Mouse (Mus musculus) heart, adult 11 months (tissue): ENCODE measurements around the gene Olfr308.
"Not testable (repeated sequence)": the region's sequence is repeated elsewhere in the genome, so short reads cannot be mapped to it uniquely, and the experiment has no call there.

Experiments
- DNase-seq: peaks from one replicate; pipeline ENCODE4 v3.0.0; 2022

Olfr308 gene

DNA sequence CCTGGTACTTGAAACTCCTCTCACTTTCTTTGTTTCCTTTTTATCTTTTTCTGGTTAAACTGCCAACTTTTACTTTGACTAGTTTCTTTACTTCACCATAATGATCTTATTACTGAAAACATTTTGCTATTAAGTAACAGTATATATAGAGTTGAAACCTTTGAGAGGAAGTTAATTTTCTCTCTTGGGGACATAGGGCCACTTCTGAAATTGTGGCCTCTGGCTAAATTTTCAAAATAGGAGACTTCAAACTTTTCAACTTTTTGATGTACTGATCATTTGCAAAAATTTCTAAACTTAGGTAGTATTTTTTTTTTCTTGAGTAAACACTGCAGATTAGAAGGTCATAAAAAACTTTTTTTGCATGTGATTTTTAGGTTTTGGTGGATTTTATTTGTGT, at the start of gene Olfr308:
Gene Olfr308, minus strand, starts transcription at position 101 of the 400 bp plus-strand sequence.
- DNase-seq: no peak

DNA sequence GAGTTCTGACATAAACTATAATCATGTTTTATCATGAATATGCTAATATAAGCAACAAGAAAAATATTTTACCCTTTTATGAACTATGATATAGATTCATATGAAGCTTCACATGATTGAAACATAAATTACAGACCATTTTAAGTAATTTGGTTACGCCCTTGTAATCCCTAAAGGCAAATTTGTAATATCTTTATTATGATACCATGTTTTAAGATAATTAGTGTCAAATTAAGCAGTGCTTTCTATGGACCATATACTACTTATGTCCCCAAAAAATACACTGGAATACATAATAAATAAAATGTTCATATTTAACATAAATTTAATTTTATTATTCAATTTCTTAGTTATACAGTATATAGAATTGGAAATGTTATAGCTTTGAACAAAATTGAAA, 41.4 kb upstream of the Olfr308 start, which contains the start of gene Olfr305:
Gene Olfr305, minus strand, starts transcription at position 101 of the 400 bp plus-strand sequence.
- DNase-seq: no peak

DNA sequence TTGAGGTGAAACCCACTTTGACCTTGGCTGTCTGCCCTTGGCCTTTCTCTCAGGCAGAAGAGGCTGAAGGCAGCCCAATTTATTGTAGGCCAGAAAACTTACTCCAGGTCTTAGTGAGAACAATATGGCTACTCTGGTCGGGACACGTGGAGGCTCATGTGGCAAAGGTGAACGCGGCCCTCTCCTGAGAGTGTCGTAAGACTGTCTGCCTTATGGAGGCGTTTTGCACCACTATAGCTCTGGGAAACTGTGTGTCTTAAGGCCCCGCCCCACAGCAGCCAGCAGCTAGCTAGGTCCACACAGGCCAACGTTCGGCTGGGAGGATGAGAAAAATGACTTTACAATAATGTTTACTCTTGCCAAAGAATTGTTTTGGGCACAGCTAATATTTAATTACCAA, 20.9 kb upstream of the Olfr308 start:
- not testable (repeated sequence) for DNase-seq

DNA sequence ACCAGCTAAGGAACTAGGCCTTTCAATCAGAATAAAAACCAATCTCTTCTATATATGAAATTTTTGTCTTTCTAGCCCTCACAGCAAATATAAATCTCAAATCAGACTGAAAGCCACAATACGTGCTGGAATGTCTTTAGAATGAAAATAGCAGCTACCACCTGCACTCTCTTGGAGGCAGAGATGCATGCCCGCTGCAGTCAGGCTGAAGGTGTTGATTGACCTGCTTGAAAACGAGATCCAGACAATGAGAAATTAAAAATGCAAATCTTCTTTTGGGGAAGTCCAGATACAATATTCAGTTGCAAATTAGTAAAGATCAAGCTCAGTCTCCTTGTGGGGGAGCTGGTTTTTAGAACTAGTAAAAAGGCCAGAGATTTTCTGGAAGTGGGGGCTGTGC, 18.8 kb upstream of the Olfr308 start:
- DNase-seq: no peak

DNA sequence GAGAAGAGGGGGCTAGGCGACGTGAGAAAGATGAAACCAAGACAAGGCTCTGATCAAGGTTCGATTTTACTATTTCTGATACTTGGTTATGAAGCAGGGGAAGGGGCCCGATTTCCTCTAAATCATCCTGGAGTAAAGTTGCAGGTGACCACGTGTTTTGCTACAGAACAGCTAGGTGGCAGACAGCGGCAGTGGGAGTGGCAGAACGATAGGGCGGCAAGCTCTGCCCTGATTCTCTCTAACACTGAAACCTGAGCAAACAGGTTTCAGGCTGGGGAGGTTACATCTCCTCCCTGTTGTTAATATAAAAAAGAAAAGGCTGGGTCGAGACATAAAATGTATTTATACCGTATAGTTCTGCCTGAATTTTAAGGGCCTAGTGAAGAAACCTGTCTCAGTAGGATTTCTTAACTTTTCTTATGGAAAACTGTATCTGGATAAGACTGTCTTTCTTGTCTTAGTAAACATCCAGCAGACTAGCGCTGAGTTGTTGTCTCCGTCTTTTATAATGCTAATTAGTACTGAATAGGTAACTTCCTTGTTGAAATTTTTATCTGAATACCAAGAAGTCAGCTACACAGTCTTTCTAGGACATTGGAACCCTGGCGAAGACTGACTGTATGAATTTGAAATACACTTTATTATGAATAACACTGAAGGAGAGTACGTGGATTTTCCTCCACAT, 17.6 kb upstream of the Olfr308 start:
- DNase-seq: no peak

DNA sequence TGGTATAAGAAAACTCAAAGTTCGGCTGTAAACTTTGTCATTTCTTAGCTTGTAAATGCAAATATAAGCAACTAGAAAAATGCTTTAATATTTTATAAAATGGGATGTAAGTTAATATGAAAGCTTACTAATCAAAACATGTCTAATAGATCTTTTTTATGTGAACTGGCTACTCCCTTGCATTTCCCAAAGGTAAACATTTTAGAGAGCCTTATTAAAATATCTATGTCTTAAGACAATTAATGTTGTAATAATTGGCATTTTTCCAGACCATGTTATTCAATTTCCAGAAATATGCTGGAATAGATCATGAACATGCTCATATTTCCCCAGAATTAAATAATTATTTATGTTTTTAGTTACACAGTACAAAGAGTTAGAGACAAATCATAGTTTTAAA, 12.1 kb upstream of the Olfr308 start, which contains the start of gene Olfr307:
Gene Olfr307, minus strand, starts transcription at position 101 of the 400 bp plus-strand sequence.
- no peak for DNase-seq

DNA sequence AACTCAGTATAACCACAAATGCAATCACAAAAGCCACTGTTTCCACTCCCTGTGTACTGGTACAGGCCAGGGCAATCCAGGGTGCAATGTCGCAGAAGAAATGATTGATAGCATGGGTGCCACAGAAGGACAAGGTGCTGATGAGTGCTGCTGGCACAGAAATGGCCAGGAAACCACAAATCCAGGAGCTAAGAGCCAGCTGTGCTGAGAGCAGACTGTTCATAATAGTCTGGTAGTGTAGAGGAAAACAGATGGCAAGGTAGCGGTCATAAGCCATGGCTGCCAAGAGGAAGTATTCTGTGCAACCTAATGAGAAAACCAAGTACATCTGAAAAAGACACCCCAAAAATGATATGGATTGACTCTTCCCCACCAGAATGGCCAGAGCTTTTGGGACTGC, 4.1 kb downstream of the Olfr308 start:
- no peak for DNase-seq

DNA sequence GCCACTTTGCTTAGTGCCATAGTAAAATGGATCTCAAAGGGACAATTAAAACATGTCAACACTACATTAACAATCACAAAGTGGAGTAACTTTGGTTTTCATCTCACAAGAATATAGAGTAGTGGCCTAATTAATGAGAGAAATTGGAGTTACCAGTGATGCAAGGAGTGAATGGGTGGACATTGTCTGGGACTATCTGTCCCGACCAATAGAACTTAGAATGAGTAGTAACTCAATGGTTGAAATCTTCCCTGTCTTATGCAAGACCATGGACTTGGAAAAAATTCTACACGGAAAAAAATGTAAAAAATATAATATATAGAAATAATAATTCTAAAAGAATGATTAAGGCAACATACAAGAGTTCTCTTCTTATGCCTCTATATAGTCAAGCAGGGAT, 11.8 kb downstream of the Olfr308 start, which contains the start of gene Olfr309:
Gene Olfr309, minus strand, starts transcription at position 101 of the 400 bp plus-strand sequence.
- DNase-seq: no peak

DNA sequence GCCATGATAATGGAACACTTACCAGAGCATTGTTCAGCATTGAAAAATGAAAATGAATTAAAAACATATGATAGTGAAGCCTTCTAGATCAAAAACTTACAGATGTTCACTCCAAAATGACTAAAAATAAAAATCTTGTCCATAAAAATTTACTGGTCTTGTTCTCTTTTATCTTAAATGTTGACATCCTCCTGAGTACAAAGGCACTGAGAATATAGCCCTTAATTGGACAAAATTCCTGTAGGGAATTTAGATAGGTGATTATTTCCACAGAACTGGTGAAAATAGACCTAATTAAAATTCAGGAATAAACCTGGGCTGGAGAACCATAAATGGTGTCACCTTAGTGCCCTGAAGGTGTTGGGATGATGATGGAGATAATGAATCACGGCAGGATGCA, 48.4 kb downstream of the Olfr308 start, which contains the start of gene Olfr310:
Gene Olfr310, minus strand, starts transcription at position 101 of the 400 bp plus-strand sequence.
- no peak for DNase-seq
